Mouse (Mus musculus): Measurements from ENCODE around the gene Hoxc4. TPM values are rescaled to one million over a fixed set of nuclear protein-coding genes. Genes with fewer than 3 reads are reported as not detected.

Hoxc4 gene
- polyA plus RNA-seq, 1 experiment from 2014 or later: 1.7 TPM

- H3K27me3 ChIP-seq: no peaks in the 10 kb centered on the region
- no peak for TF ChIP-seq CTCF (IDR thresholded peaks at IDR 0.05)
- ChIA-PET POLR2A (no interaction called here), CTCF (interaction anchor here (0.7 kb wide), 1 partner anchor 10 kb away, joined by 3 read pairs; no protein-coding TSS in a partner anchor)
- DNase-seq (ENCODE audit: low read depth, low spot score): no peak
- in situ Hi-C loops (cut with MboI; ENCODE audit: low pct_unique_long_range_greater_than_20kb): loop anchor here (10.0 kb wide), 1 partner anchor 149 kb away; the partner anchor contains the start of gene Smug1
- ATAC-seq: no peak
Observed at GRCm38 (mm10) chr15:103015406-103016166, 3.1 kb upstream of the Hoxc4 start.

GRCm38 (mm10) chr15:103020899-103021418 is 2.2 kb downstream of the Hoxc4 start:
- in situ Hi-C loops (cut with MboI; ENCODE audit: low pct_unique_long_range_greater_than_20kb): no loop called here
- ChIA-PET POLR2A (no interaction called here), CTCF (interaction anchor here (1.0 to 1.6 kb wide), 2 partner anchors 110 to 156 kb away, joined by 3 to 4 read pairs; no protein-coding TSS in a partner anchor)
- TF ChIP-seq CTCF (IDR thresholded peaks at IDR 0.05): no peak
- no peak for ATAC-seq
- DNase-seq (ENCODE audit: low read depth, low spot score): no peak
- H3K27me3 ChIP-seq: no peaks in the 10 kb centered on the region

GRCm38 (mm10) chr15:103021544-103021943 is 2.8 kb downstream of the Hoxc4 start:
- no peaks in the 10 kb centered on the region for H3K27me3 ChIP-seq
- POLR2A ChIA-PET: no interaction called here
- CTCF ChIA-PET: interaction anchor here (1.0 kb wide), 1 partner anchor 156 kb away, joined by 4 read pairs; no protein-coding TSS in a partner anchor
- in situ Hi-C loops (cut with MboI; ENCODE audit: low pct_unique_long_range_greater_than_20kb): no loop called here
- ATAC-seq (no peak), DNase-seq (ENCODE audit: low read depth, low spot score) (no peak)
- TF ChIP-seq CTCF (IDR thresholded peaks at IDR 0.05): no peak

GRCm38 (mm10) chr15:103024131-103024530 is 5.4 kb downstream of the Hoxc4 start:
- DNase-seq (ENCODE audit: low read depth, low spot score) (no peak), ATAC-seq (no peak)
- H3K27me3 ChIP-seq: no peaks in the 10 kb centered on the region
- in situ Hi-C loops (cut with MboI; ENCODE audit: low pct_unique_long_range_greater_than_20kb): no loop called here
- TF ChIP-seq CTCF (IDR thresholded peaks at IDR 0.05): no peak
- POLR2A ChIA-PET: interaction anchor here (0.7 kb wide), 1 partner anchor 18 kb away, joined by 5 read pairs; no protein-coding TSS in a partner anchor
- CTCF ChIA-PET: interaction anchor here (1.3 to 1.4 kb wide), 2 partner anchors 11 to 153 kb away, joined by 3 read pairs; no protein-coding TSS in a partner anchor

GRCm38 (mm10) chr15:103027266-103028235 is 8.8 kb downstream of the Hoxc4 start:
- H3K27me3 ChIP-seq: no peaks in the 10 kb centered on the region

GRCm38 (mm10) chr15:103028916-103029512 is 10.3 kb downstream of the Hoxc4 start:
- ATAC-seq (no peak), DNase-seq (ENCODE audit: low read depth, low spot score) (no peak)
- in situ Hi-C loops (cut with MboI; ENCODE audit: low pct_unique_long_range_greater_than_20kb): no loop called here
- ChIA-PET CTCF (no interaction called here), POLR2A (no interaction called here)
- TF ChIP-seq CTCF (IDR thresholded peaks at IDR 0.05): no peak
- no peaks in the 10 kb centered on the region for H3K27me3 ChIP-seq

More at GRCm38 (mm10) chr15:103027266-103028235, 8.8 kb downstream of the Hoxc4 start:
- DNase-seq (ENCODE audit: low read depth, low spot score) (no peak), ATAC-seq (no peak)
- in situ Hi-C loops (cut with MboI; ENCODE audit: low pct_unique_long_range_greater_than_20kb): no loop called here
- CTCF ChIA-PET: no interaction called here
- TF ChIP-seq CTCF (IDR thresholded peaks at IDR 0.05): no peak
- POLR2A ChIA-PET: no interaction called here

GRCm38 (mm10) chr15:103030142-103030541 is 11.4 kb downstream of the Hoxc4 start:
- no peak for TF ChIP-seq CTCF (IDR thresholded peaks at IDR 0.05)
- ATAC-seq: no peak
- H3K27me3 ChIP-seq: no peaks in the 10 kb centered on the region
- ChIA-PET POLR2A (no interaction called here), CTCF (no interaction called here)
- in situ Hi-C loops (cut with MboI; ENCODE audit: low pct_unique_long_range_greater_than_20kb): no loop called here
- no peak for DNase-seq (ENCODE audit: low read depth, low spot score)

GRCm38 (mm10) chr15:103032167-103032566 is 13.4 kb downstream of the Hoxc4 start:
- DNase-seq (ENCODE audit: low read depth, low spot score) (no peak), ATAC-seq (no peak)
- CTCF ChIA-PET: no interaction called here
- POLR2A ChIA-PET: no interaction called here
- no peak for TF ChIP-seq CTCF (IDR thresholded peaks at IDR 0.05)
- in situ Hi-C loops (cut with MboI; ENCODE audit: low pct_unique_long_range_greater_than_20kb): no loop called here
- no peaks in the 10 kb centered on the region for H3K27me3 ChIP-seq

- ATAC-seq (no peak), DNase-seq (ENCODE audit: low read depth, low spot score) (no peak)
- H3K27me3 ChIP-seq: no peaks in the 10 kb centered on the region
- POLR2A ChIA-PET: no interaction called here
- CTCF ChIA-PET: no interaction called here
- no peak for TF ChIP-seq CTCF (IDR thresholded peaks at IDR 0.05)
- in situ Hi-C loops (cut with MboI; ENCODE audit: low pct_unique_long_range_greater_than_20kb): no loop called here
Observed at GRCm38 (mm10) chr15:103032646-103033575, 14.2 kb downstream of the Hoxc4 start.

All from Patski (cell line).